Comparison of ENCODE assay signal across 16 mouse cellular contexts in genomic region chr12:102061657-102062614, GRCm38 (mm10).
DNase-seq lines count a peak whose midpoint lies in the region; ATAC-seq lines count a peak whose summit lies in the region.
"Had no signal": no experiment of that assay in that cellular context is flagged by ENCODE, and none has a peak within 500 bp of the region (broad histone marks: within the 10 kb centered on the region; RNA-seq: fewer than 3 reads in every experiment).

No protein-coding gene starts in this region.

- H3K4me2 ChIP-seq in kidney, embryonic 16.5 days (replicated peaks; ENCODE audit: low read depth, low read length), result no peak overlapping the region
- H3K4me2 ChIP-seq in liver, embryonic 11.5 days, result no peak overlapping the region
- H3K4me2 ChIP-seq: forebrain, embryonic 15.5 days; liver, embryonic 15.5 days; neural tube, embryonic 15.5 days had no signal

- no peaks in the 10 kb centered on the region for H3K9me3 ChIP-seq in embryonic facial prominence, embryonic 10.5 days
- no peaks in the 10 kb centered on the region for H3K9me3 ChIP-seq in kidney, embryonic 16.5 days (ENCODE audit: low read length)
- no peaks in the 10 kb centered on the region for H3K9me3 ChIP-seq in liver, embryonic 11.5 days (ENCODE audit: control insufficient read depth, low read length)
- H3K9me3 ChIP-seq: forebrain, embryonic 15.5 days; liver, embryonic 15.5 days; neural tube, embryonic 15.5 days had no signal

- H3K27ac ChIP-seq in embryonic facial prominence, embryonic 10.5 days (replicated peaks), result 0 out of 2 replicates have a peak overlapping the region, but pooled peaks have one; percentile 16
- peak overlapping the region; percentile 61 for H3K27ac ChIP-seq in kidney, embryonic 16.5 days (ENCODE audit: low read length)
- no peak overlapping the region for H3K27ac ChIP-seq in liver, embryonic 11.5 days (ENCODE audit: low read depth, low read length)
- H3K27ac ChIP-seq: forebrain, embryonic 15.5 days; heart, adult 2 months; left cerebral cortex, adult 2 months; liver, embryonic 15.5 days; neural tube, embryonic 15.5 days had no signal

- peaks cover 43% of the 10 kb centered on the region for H3K4me1 ChIP-seq in embryonic facial prominence, embryonic 10.5 days
- H3K4me1 ChIP-seq in kidney, embryonic 16.5 days (ENCODE audit: insufficient read depth, low read length), result peaks cover 10% of the 10 kb centered on the region
- H3K4me1 ChIP-seq in liver, embryonic 11.5 days (replicated peaks; ENCODE audit: control insufficient read depth, insufficient read depth, low read length), result no peaks in the 10 kb centered on the region; the same call in 1 of the 2 replicates
- H3K4me1 ChIP-seq: liver, embryonic 15.5 days had no signal

- DNase-seq in kidney, adult 11 months, result peak; percentile 6
- DNase-seq in kidney, adult 18-20 months, result no peak
- peak; percentile 27 for DNase-seq in embryonic facial prominence, embryonic 10.5 days (ENCODE audit: low spot score)
- DNase-seq in heart, adult 9 months (ENCODE audit: low spot score in 2 of 2), result peak; percentile 17 to 34
- no peak for DNase-seq in right cerebral cortex, postnatal 36 days (ENCODE audit: low spot score in 2 of 2)
- no peak for DNase-seq in liver, embryonic 11.5 days (ENCODE audit: low spot score)
- DNase-seq in c-Kit-positive CD71-positive TER-119-positive erythroid progenitor cells, embryonic 14.5 days (ENCODE audit: low spot score), result no peak
- DNase-seq: adrenal gland, adult 8-10 months had no signal

- no peak overlapping the region for H3K4me3 ChIP-seq in embryonic facial prominence, embryonic 10.5 days
- no peak overlapping the region for H3K4me3 ChIP-seq in kidney, embryonic 16.5 days (ENCODE audit: low read length)
- no peak overlapping the region for H3K4me3 ChIP-seq in liver, embryonic 11.5 days (ENCODE audit: low read depth, low read length)
- H3K4me3 ChIP-seq: forebrain, embryonic 15.5 days; heart, adult 2 months; left cerebral cortex, adult 2 months; liver, embryonic 15.5 days; neural tube, embryonic 15.5 days had no signal

- peak; percentile 82 for ATAC-seq in kidney, embryonic 16.5 days (ENCODE audit: low FRiP score, low TSS enrichment)
- ATAC-seq in liver, embryonic 11.5 days (replicated peaks; ENCODE audit: low FRiP score), result no peak
- ATAC-seq: forebrain, embryonic 15.5 days; intestine, postnatal 0 days; midbrain, embryonic 16.5 days had no signal

- no peak overlapping the region for H3K9ac ChIP-seq in kidney, embryonic 16.5 days (replicated peaks; ENCODE audit: low read length)
- no peak overlapping the region for H3K9ac ChIP-seq in liver, embryonic 11.5 days (ENCODE audit: low read depth, low read length)
- H3K9ac ChIP-seq: forebrain, embryonic 15.5 days; liver, embryonic 15.5 days; neural tube, embryonic 15.5 days had no signal

- no peaks in the 10 kb centered on the region for H3K36me3 ChIP-seq in embryonic facial prominence, embryonic 10.5 days (replicated peaks)
- H3K36me3 ChIP-seq in kidney, embryonic 16.5 days (ENCODE audit: insufficient read depth, low read length), result no peaks in the 10 kb centered on the region
- no peaks in the 10 kb centered on the region for H3K36me3 ChIP-seq in liver, embryonic 11.5 days (ENCODE audit: control insufficient read depth, insufficient read depth, low read length)
- H3K36me3 ChIP-seq: forebrain, embryonic 15.5 days; liver, embryonic 15.5 days; neural tube, embryonic 15.5 days had no signal

- 68% methylated on average over 7 of the region's 7 CpGs for WGBS in embryonic facial prominence, embryonic 10.5 days
- WGBS in kidney, embryonic 16.5 days, result 32% methylated on average over 7 of the region's 7 CpGs
- 57% methylated on average over 7 of the region's 7 CpGs for WGBS in liver, embryonic 11.5 days

- no peaks in the 10 kb centered on the region for H3K27me3 ChIP-seq in embryonic facial prominence, embryonic 10.5 days (replicated peaks; ENCODE audit: low read depth, poor library complexity, severe bottlenecking)
- H3K27me3 ChIP-seq in kidney, embryonic 16.5 days (ENCODE audit: insufficient read depth, low read length), result no peaks in the 10 kb centered on the region
- H3K27me3 ChIP-seq in liver, embryonic 11.5 days (replicated peaks; ENCODE audit: control insufficient read depth, insufficient read depth, low read length), result no peaks in the 10 kb centered on the region
- H3K27me3 ChIP-seq: forebrain, embryonic 15.5 days; liver, embryonic 15.5 days; neural tube, embryonic 15.5 days had no signal

Comparison
In these comparisons a context has a peak if more than half of its experiments do, and no peak if none do; other contexts are left out.
1. DNase-seq: peak in kidney, adult 11 months (single experiment), embryonic facial prominence, embryonic 10.5 days (single experiment) and heart, adult 9 months (2 of 2); none in kidney, adult 18-20 months (single experiment), right cerebral cortex, postnatal 36 days (0 of 2), liver, embryonic 11.5 days (single experiment) and c-Kit-positive CD71-positive TER-119-positive erythroid progenitor cells, embryonic 14.5 days (single experiment).